Mouse (Mus musculus) midbrain, embryonic 10.5 days (tissue): ENCODE results near the gene Cracr2a. TPM values are rescaled to one million over a fixed set of nuclear protein-coding genes. Genes with fewer than 3 reads are reported as not detected.

ENCODE experiments used
- DNase-seq: peaks from one replicate; pipeline ENCODE4 v3.0.0-alpha.2; 2017; ENCODE audit warnings: low spot score
- H3K27ac ChIP-seq: fragments of 300-500 bp; sonication (generic); replicated peaks from 2 replicates; pipeline ENCODE4 v1.5.1; 2016; ENCODE audit warnings: mild to moderate bottlenecking
- H3K27me3 ChIP-seq: fragments of 300-500 bp; sonication (generic); 2 replicates; pipeline ENCODE4 v1.6.1; 2016; ENCODE audit warnings: low read depth, mild to moderate bottlenecking; ENCODE audit not compliant: poor library complexity, severe bottlenecking
- H3K36me3 ChIP-seq: fragments of 300-500 bp; sonication (generic); 2 replicates; pipeline ENCODE4 v1.6.1; 2016; ENCODE audit warnings: mild to moderate bottlenecking, moderate library complexity
- H3K4me1 ChIP-seq: fragments of 300-500 bp; sonication (generic); 2 replicates; pipeline ENCODE4 v1.6.1; 2016
- H3K4me3 ChIP-seq: fragments of 300-500 bp; sonication (generic); 2 replicates; pipeline ENCODE4 v1.5.1; 2016; ENCODE audit warnings: mild to moderate bottlenecking, moderate library complexity
- H3K9me3 ChIP-seq: fragments of 300-500 bp; sonication (generic); replicated peaks from 2 replicates; pipeline ENCODE4 v1.6.1; 2016; ENCODE audit warnings: mild to moderate bottlenecking
- WGBS: fragments of 180-500 bp; shearing (Covaris S2); methylation state at CpG from one replicate; pipeline ENCODE4 v1.1.7; 2016; 5-methylcytosine and 5-hydroxymethylcytosine counted together
- polyA plus RNA-seq: library from polyadenylated mRNA; unstranded; fragments of >200 nt; fragmentation: Nextera tagmentation; extraction: Ambion mirVana; gene quantifications from 2 replicates; pipeline ENCODE4 v1.2.1, GENCODE M21; 2016

Cracr2a gene
- polyA plus RNA-seq, 1 experiment from 2014 or later, result 0.96 TPM

DNA sequence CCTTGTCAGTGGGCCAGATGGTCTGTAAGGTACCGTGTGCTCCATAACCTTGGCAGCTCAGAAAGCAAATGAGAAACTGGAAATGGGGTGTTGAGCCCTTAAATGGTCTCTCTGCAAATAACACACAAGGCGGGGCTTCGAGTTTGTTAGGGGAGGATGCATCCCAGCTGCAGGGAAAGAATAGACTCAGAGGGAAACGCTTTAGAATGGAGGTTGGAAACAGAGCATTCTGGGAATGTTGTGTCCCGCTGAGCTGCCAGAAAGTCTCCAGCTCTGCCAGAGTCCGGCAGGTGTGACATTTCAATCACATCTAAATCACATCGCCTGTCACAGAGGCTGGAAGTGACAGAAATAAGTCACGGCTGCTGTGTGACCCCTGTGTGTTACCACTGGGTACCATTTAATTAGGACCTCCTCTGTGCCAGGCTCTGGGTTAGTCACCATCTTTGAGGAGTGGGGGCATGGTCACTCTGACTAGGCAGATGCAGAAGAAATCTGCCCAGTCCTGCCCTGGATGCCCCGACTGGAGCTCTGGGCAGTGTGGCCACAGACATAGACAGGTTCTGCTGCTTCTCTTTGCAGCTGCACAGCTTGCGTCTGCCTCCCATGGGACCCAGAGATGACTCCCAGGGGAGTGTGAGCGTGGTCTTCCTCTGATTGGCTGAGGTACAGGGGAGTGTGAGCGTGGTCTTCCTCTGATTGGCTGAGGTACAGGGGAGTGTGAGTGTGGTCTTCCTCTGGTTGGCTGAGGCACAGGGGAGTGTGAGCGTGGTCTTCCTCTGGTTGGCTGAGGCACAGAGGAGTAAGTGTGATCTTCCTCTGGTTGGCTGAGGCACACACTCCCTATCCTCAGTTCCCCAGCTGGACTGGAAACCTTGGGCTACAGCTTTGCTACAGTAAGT, 53.2 kb downstream of the Cracr2a start:
- no peaks in the 10 kb centered on the region for H3K36me3 ChIP-seq
- no peak overlapping the region for H3K4me3 ChIP-seq
- 0 out of 2 replicates have a peak, but pooled peaks cover 3% of the 10 kb centered on the region for H3K27me3 ChIP-seq
- H3K9me3 ChIP-seq, result no peaks in the 10 kb centered on the region
- H3K4me1 ChIP-seq, result peaks cover 15% of the 10 kb centered on the region
- 0 out of 2 replicates have a peak overlapping the region, but pooled peaks have one; percentile 17 for H3K27ac ChIP-seq
- 67% methylated on average over 13 of the region's 13 CpGs for WGBS
- no peak for DNase-seq

GRCm38 (mm10) chr6:127616623-127617022, 55.5 kb downstream of the Cracr2a start:
- no peak overlapping the region for H3K4me3 ChIP-seq
- no peaks in the 10 kb centered on the region for H3K9me3 ChIP-seq
- H3K27ac ChIP-seq, result no peak overlapping the region
- H3K36me3 ChIP-seq, result no peaks in the 10 kb centered on the region
- 94% methylated on average over 1 of the region's 1 CpGs for WGBS
- DNase-seq, result no peak
- peaks cover 15% of the 10 kb centered on the region for H3K4me1 ChIP-seq
- no peaks in the 10 kb centered on the region for H3K27me3 ChIP-seq

DNA sequence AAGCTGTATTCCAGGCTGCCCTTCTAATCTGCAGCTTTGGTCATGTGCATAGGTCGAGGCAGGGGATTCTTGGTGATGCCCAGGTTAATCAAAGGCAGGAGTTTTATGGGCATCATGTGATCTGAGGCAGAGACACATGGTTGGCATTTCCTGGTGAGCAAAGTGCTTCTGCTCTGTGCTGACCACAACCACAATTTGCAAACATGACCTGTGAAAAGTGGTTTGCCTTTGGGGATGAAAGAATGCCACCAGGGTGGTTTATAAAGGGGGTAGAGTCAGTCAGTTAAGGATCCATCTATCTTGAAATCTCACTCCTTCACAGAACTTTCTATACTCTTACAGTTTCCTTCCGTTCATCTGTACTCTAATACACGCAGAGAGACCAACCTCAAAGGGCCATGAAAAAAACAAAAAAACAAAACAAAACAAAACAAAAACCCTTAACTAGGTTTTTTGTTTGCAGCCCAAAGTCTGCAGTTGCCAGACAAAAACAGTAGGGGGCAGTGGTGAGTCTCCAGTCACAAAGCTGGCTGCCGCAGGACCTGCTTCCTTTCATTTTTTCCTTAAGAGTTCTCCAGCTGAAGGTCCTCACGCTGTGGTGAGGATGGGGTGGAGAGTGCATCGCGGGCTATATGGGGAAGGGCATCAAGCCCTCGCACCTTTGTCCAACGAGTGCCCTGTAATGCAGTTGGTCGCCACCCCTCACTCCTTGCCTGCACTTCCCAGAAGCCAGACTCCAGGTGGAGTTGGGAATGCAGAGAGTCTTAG, 56.3 kb downstream of the Cracr2a start:
- peak; percentile 51 for DNase-seq
- Histone ChIP-seq H3K27me3 (no peaks in the 10 kb centered on the region), H3K4me3 (no peak overlapping the region), H3K4me1 (peaks cover 15% of the 10 kb centered on the region), H3K36me3 (no peaks in the 10 kb centered on the region), H3K9me3 (no peaks in the 10 kb centered on the region), H3K27ac (peak overlapping the region; percentile 57; the same call in 1 of the 2 replicates)
- 33% methylated on average over 10 of the region's 10 CpGs for WGBS

DNA sequence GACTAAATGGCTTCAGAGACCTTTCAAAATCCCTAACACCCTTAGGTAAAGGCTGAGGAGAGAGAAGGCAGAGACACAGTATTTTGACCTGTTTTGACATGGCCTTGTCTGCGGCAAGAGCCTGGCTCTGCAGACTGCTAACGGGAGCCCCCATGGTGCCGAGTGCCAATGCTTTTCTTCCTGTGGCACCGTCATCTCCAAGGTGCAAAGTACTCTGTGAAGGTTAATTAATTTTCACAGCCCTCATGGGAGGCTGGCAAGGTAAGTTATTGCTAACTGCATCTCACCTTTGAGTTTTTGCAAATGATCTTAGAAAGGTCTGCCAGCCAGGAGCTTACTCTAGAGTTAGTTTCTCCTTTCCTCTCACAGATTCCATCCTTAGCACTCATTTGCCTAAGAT, 57.5 kb downstream of the Cracr2a start:
- WGBS, result 87% methylated on average over 4 of the region's 4 CpGs

DNA sequence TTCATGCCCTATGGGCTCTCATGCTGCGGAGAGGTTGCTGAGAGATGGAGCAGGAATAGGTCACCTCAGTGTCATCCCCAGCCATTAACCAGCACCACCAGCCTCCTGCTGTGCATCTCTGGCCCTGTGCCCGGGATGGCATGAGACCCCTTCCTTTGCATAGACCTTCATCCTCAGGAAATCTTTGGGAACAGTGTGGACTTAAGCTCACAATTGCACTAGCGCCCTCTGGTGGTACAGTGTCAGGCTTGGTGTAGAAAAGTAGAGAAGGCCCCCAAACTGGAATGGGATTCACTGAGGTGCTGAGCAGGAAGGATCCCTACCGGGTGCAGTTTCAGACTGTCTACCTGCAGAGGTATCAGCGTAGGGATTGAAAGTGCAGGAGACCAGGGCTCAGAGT, 64.0 kb downstream of the Cracr2a start:
- H3K4me1 ChIP-seq, result peaks cover 14% of the 10 kb centered on the region

More for the DNA sequence above, 57.5 kb downstream of the Cracr2a start:
- H3K27me3 ChIP-seq, result 0 out of 2 replicates have a peak, but pooled peaks cover 6% of the 10 kb centered on the region
- H3K9me3 ChIP-seq, result no peaks in the 10 kb centered on the region
- no peak overlapping the region for H3K27ac ChIP-seq
- no peaks in the 10 kb centered on the region for H3K36me3 ChIP-seq
- no peak overlapping the region for H3K4me3 ChIP-seq
- DNase-seq, result no peak
- peaks cover 15% of the 10 kb centered on the region for H3K4me1 ChIP-seq

GRCm38 (mm10) chr6:127627453-127627852, 66.3 kb downstream of the Cracr2a start:
- Histone ChIP-seq H3K27me3 (0 out of 2 replicates have a peak, but pooled peaks cover 6% of the 10 kb centered on the region), H3K4me3 (no peak overlapping the region), H3K4me1 (peaks cover 14% of the 10 kb centered on the region), H3K9me3 (no peaks in the 10 kb centered on the region), H3K36me3 (no peaks in the 10 kb centered on the region), H3K27ac (peak overlapping the region; percentile 56)
- 37% methylated on average over 9 of the region's 9 CpGs for WGBS
- peak; percentile 31 for DNase-seq

More for the DNA sequence above, 64.0 kb downstream of the Cracr2a start:
- WGBS, result 31% methylated on average over 5 of the region's 5 CpGs
- Histone ChIP-seq H3K36me3 (no peaks in the 10 kb centered on the region), H3K27ac (no peak overlapping the region), H3K9me3 (no peaks in the 10 kb centered on the region), H3K4me3 (no peak overlapping the region), H3K27me3 (0 out of 2 replicates have a peak, but pooled peaks cover 6% of the 10 kb centered on the region)
- peak; percentile 54 for DNase-seq

GRCm38 (mm10) chr6:127629249-127629648, 68.1 kb downstream of the Cracr2a start:
- H3K36me3 ChIP-seq, result no peaks in the 10 kb centered on the region
- H3K9me3 ChIP-seq, result no peaks in the 10 kb centered on the region
- no peak overlapping the region for H3K27ac ChIP-seq
- DNase-seq, result no peak
- H3K27me3 ChIP-seq, result no peaks in the 10 kb centered on the region
- peaks cover 14% of the 10 kb centered on the region for H3K4me1 ChIP-seq
- WGBS, result 75% methylated on average over 2 of the region's 2 CpGs
- H3K4me3 ChIP-seq, result no peak overlapping the region

GRCm38 (mm10) chr6:127634858-127635257, 73.7 kb downstream of the Cracr2a start:
- no peaks in the 10 kb centered on the region for H3K36me3 ChIP-seq
- peaks cover 11% of the 10 kb centered on the region for H3K4me1 ChIP-seq
- H3K4me3 ChIP-seq, result no peak overlapping the region
- no peaks in the 10 kb centered on the region; the same call in 1 of the 2 replicates for H3K27me3 ChIP-seq
- H3K9me3 ChIP-seq, result no peaks in the 10 kb centered on the region
- H3K27ac ChIP-seq, result no peak overlapping the region
- no peak for DNase-seq
- 82% methylated on average over 2 of the region's 2 CpGs for WGBS

GRCm38 (mm10) chr6:127635462-127636189, 74.5 kb downstream of the Cracr2a start:
- H3K4me1 ChIP-seq, result peaks cover 11% of the 10 kb centered on the region
- H3K9me3 ChIP-seq, result no peaks in the 10 kb centered on the region
- 51% methylated on average over 9 of the region's 9 CpGs for WGBS
- no peak overlapping the region for H3K4me3 ChIP-seq
- H3K27me3 ChIP-seq, result no peaks in the 10 kb centered on the region; the same call in 1 of the 2 replicates
- no peak for DNase-seq
- H3K36me3 ChIP-seq, result no peaks in the 10 kb centered on the region
- no peak overlapping the region; the same call in 1 of the 2 replicates for H3K27ac ChIP-seq

GRCm38 (mm10) chr6:127641077-127641801, 80.1 kb downstream of the Cracr2a start:
- 78% methylated on average over 8 of the region's 8 CpGs for WGBS

GRCm38 (mm10) chr6:127655988-127656387, 94.8 kb downstream of the Cracr2a start:
- H3K27ac ChIP-seq, result no peak overlapping the region
- no peaks in the 10 kb centered on the region for H3K27me3 ChIP-seq
- no peaks in the 10 kb centered on the region for H3K36me3 ChIP-seq
- H3K4me3 ChIP-seq, result no peak overlapping the region
- 0 out of 2 replicates have a peak, but pooled peaks cover 3% of the 10 kb centered on the region for H3K4me1 ChIP-seq
- 0 out of 2 replicates have a peak, but pooled peaks cover 5% of the 10 kb centered on the region for H3K9me3 ChIP-seq
- DNase-seq, result no peak
- 31% methylated on average over 4 of the region's 4 CpGs for WGBS

More at GRCm38 (mm10) chr6:127641077-127641801, 80.1 kb downstream of the Cracr2a start:
- Histone ChIP-seq H3K4me3 (no peak overlapping the region), H3K27ac (no peak overlapping the region), H3K36me3 (no peaks in the 10 kb centered on the region), H3K4me1 (no peaks in the 10 kb centered on the region), H3K27me3 (no peaks in the 10 kb centered on the region; the same call in 1 of the 2 replicates), H3K9me3 (no peaks in the 10 kb centered on the region)
- no peak for DNase-seq
